Mouse (Mus musculus): ENCODE measurements around the gene Tmem131. TPM values are rescaled to one million over a fixed set of nuclear protein-coding genes. Genes with fewer than 3 reads are reported as not detected.

The Tmem131 gene
- polyA plus RNA-seq, 1 experiment from 2014 or later: 9.3 TPM

DNA sequence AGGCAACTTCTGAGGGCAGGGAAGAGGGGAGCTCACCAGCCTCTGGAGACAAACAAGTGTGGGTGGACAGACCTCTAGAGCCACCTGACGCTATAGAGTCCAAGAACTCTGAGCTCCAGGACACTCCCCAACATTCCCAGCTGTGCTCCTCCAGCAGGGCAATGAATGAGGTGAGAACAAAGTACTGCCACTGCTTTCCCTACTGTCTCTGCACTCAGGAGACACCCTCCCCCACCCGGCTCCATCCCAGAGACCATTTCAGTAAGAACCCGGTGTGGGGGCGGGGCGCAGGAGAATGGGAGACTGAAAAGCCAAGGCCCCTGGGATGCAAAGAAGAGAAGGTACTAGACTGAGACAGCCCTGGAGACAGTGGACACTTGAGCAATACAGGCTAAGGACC is 98.4 kb downstream of the Tmem131 start:
- ATAC-seq: peak; percentile 73
- no peak overlapping the region for H3K4me3 ChIP-seq (ENCODE audit: low read length)
- H3K27me3 ChIP-seq (replicated peaks; ENCODE audit: control insufficient read depth, insufficient read depth, low read length): no peaks in the 10 kb centered on the region
- no peak overlapping the region for H3K9ac ChIP-seq (ENCODE audit: low read depth, low read length)
- no peak overlapping the region for H3K4me2 ChIP-seq (ENCODE audit: low read depth, low read length)
- H3K4me1 ChIP-seq (ENCODE audit: control insufficient read depth, insufficient read depth, low read length): peaks cover 6% of the 10 kb centered on the region; the same call in 1 of the 2 replicates
- H3K9me3 ChIP-seq (ENCODE audit: control insufficient read depth, low read length): no peaks in the 10 kb centered on the region
- H3K36me3 ChIP-seq (ENCODE audit: control insufficient read depth, insufficient read depth, low read length): no peaks in the 10 kb centered on the region
- no peak overlapping the region for H3K27ac ChIP-seq (ENCODE audit: low read length)
- 38% methylated on average over 5 of the region's 5 CpGs for WGBS

DNA sequence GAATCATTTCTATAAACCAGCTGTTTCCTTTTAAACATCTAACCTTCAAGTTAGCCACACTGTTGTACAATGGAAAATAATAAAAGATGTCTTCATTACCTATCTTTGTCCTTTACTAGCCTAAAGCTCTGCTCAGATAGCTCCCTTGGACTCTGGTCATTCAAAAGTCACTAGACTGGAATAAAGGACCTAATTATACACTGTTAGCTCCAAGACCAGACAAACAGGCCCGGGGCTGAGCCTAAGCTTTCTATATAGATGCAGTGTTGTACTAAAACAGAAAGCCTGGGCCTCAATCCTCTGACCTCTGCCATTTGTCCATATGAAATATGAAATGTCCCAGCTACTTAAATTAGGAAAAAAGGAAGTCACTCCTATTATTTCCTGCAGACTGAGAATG is 101.7 kb downstream of the Tmem131 start:
- no peak overlapping the region for H3K9ac ChIP-seq (ENCODE audit: low read depth, low read length)
- no peak for ATAC-seq
- no peaks in the 10 kb centered on the region for H3K9me3 ChIP-seq (ENCODE audit: control insufficient read depth, low read length)
- H3K27ac ChIP-seq (ENCODE audit: low read length): no peak overlapping the region
- no peaks in the 10 kb centered on the region for H3K36me3 ChIP-seq (ENCODE audit: control insufficient read depth, insufficient read depth, low read length)
- H3K4me2 ChIP-seq (ENCODE audit: low read depth, low read length): no peak overlapping the region
- no peaks in the 10 kb centered on the region for H3K27me3 ChIP-seq (replicated peaks; ENCODE audit: control insufficient read depth, insufficient read depth, low read length)
- H3K4me1 ChIP-seq (ENCODE audit: control insufficient read depth, insufficient read depth, low read length): peaks cover 6% of the 10 kb centered on the region; the same call in 1 of the 2 replicates
- H3K4me3 ChIP-seq (ENCODE audit: low read length): no peak overlapping the region
- WGBS: 69% methylated on average over 1 of the region's 1 CpGs

DNA sequence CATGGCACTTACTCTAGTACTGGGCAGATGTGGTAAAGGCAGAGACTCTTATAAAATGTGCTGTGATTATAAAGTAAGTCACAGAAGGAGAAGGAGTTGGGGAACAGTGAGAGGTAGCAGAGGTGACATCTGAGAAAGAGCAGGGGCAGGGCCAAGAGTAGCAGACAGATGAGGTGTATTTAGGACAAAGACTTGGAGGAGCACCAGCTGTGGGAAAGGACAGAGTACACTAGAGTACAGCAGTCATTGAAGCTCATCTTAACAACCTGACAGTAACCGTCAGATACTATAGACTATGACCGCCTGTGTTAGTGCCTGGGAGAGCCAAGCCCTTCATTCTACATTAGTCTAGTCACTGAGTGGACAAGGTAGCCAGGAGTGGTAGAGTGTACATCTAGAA is 102.5 kb downstream of the Tmem131 start:
- 74% methylated on average over 2 of the region's 2 CpGs for WGBS
- no peak overlapping the region for H3K4me3 ChIP-seq (ENCODE audit: low read length)
- H3K36me3 ChIP-seq (ENCODE audit: control insufficient read depth, insufficient read depth, low read length): 0 out of 2 replicates have a peak, but pooled peaks cover 2% of the 10 kb centered on the region
- H3K4me1 ChIP-seq (ENCODE audit: control insufficient read depth, insufficient read depth, low read length): peaks cover 6% of the 10 kb centered on the region; the same call in 1 of the 2 replicates
- no peak overlapping the region for H3K27ac ChIP-seq (ENCODE audit: low read length)
- no peak overlapping the region for H3K9ac ChIP-seq (ENCODE audit: low read depth, low read length)
- no peaks in the 10 kb centered on the region for H3K27me3 ChIP-seq (replicated peaks; ENCODE audit: control insufficient read depth, insufficient read depth, low read length)
- no peak overlapping the region for H3K4me2 ChIP-seq (ENCODE audit: low read depth, low read length)
- no peaks in the 10 kb centered on the region for H3K9me3 ChIP-seq (ENCODE audit: control insufficient read depth, low read length)
- no peak for ATAC-seq

DNA sequence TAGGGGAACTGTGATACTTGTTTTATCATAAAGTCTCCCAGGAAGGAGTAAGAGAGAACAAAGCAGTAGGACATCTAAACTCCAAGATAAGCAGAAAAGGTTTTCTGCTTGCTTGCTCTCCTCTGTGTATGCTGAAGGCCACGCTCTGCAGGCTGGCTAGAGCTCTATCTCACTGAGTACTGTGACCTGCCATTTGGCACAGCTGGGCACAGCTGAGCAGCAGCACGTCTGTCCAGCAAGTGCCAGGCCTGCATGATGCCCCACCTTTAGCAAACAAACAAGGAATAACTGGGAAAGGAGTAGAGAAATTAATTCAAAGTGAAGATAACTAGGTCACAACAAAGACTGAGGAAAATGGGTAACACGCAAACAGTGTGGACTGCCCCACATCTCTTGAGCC is 103.6 kb downstream of the Tmem131 start:
- H3K27ac ChIP-seq (ENCODE audit: low read length): no peak overlapping the region
- H3K4me3 ChIP-seq (ENCODE audit: low read length): no peak overlapping the region
- no peaks in the 10 kb centered on the region for H3K27me3 ChIP-seq (replicated peaks; ENCODE audit: control insufficient read depth, insufficient read depth, low read length)
- 79% methylated on average over 3 of the region's 3 CpGs for whole genome bisulfite sequencing
- H3K9ac ChIP-seq (ENCODE audit: low read depth, low read length): no peak overlapping the region
- H3K4me1 ChIP-seq (ENCODE audit: control insufficient read depth, insufficient read depth, low read length): peaks cover 2% of the 10 kb centered on the region; the same call in 1 of the 2 replicates
- no peak for ATAC-seq
- H3K36me3 ChIP-seq (ENCODE audit: control insufficient read depth, insufficient read depth, low read length): 0 out of 2 replicates have a peak, but pooled peaks cover 2% of the 10 kb centered on the region
- no peaks in the 10 kb centered on the region for H3K9me3 ChIP-seq (ENCODE audit: control insufficient read depth, low read length)
- no peak overlapping the region for H3K4me2 ChIP-seq (ENCODE audit: low read depth, low read length)

GRCm38 (mm10) chr1:36836274-36836954 is 107.1 kb downstream of the Tmem131 start:
- 84% methylated on average over 12 of the region's 12 CpGs for WGBS
- Histone ChIP-seq H3K27ac (ENCODE audit: low read length) (no peak overlapping the region), H3K4me1 (ENCODE audit: control insufficient read depth, insufficient read depth, low read length) (no peaks in the 10 kb centered on the region), H3K4me2 (ENCODE audit: low read depth, low read length) (no peak overlapping the region), H3K27me3 (replicated peaks; ENCODE audit: control insufficient read depth, insufficient read depth, low read length) (no peaks in the 10 kb centered on the region), H3K9me3 (ENCODE audit: control insufficient read depth, low read length) (no peaks in the 10 kb centered on the region), H3K4me3 (ENCODE audit: low read length) (no peak overlapping the region), H3K9ac (ENCODE audit: low read depth, low read length) (no peak overlapping the region), H3K36me3 (ENCODE audit: control insufficient read depth, insufficient read depth, low read length) (peaks cover 14% of the 10 kb centered on the region)
- ATAC-seq: no peak

DNA sequence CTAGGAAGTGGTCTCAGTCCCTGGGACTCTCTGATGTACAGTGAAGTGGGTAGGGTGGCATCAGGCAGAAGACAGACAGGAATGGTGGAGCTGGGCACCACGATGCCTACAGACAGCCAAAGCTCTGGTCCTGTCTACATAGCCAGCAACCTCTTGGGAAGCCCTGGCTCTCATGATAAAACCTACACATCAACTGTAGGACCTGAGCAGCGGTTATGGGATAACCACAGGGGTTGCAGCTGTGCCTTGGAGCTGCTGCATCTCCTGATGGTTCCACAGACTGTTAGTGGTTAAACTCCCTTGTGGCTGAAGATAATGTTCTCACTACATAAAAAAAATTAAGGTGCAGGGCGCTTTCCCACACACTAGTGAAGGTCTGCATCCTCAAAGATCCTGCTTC is 107.9 kb downstream of the Tmem131 start:
- no peaks in the 10 kb centered on the region for H3K4me1 ChIP-seq (ENCODE audit: control insufficient read depth, insufficient read depth, low read length)
- no peak for ATAC-seq
- H3K4me2 ChIP-seq (ENCODE audit: low read depth, low read length): no peak overlapping the region
- H3K27me3 ChIP-seq (replicated peaks; ENCODE audit: control insufficient read depth, insufficient read depth, low read length): no peaks in the 10 kb centered on the region
- H3K9ac ChIP-seq (ENCODE audit: low read depth, low read length): no peak overlapping the region
- H3K36me3 ChIP-seq (ENCODE audit: control insufficient read depth, insufficient read depth, low read length): peaks cover 14% of the 10 kb centered on the region
- no peak overlapping the region for H3K4me3 ChIP-seq (ENCODE audit: low read length)
- no peaks in the 10 kb centered on the region for H3K9me3 ChIP-seq (ENCODE audit: control insufficient read depth, low read length)
- WGBS: 92% methylated on average over 3 of the region's 3 CpGs
- H3K27ac ChIP-seq (ENCODE audit: low read length): no peak overlapping the region

GRCm38 (mm10) chr1:36834090-36834489 is 109.4 kb downstream of the Tmem131 start:
- Histone ChIP-seq H3K36me3 (ENCODE audit: control insufficient read depth, insufficient read depth, low read length) (peaks cover 14% of the 10 kb centered on the region), H3K9me3 (ENCODE audit: control insufficient read depth, low read length) (no peaks in the 10 kb centered on the region), H3K27ac (ENCODE audit: low read length) (no peak overlapping the region), H3K27me3 (replicated peaks; ENCODE audit: control insufficient read depth, insufficient read depth, low read length) (no peaks in the 10 kb centered on the region), H3K4me2 (ENCODE audit: low read depth, low read length) (no peak overlapping the region), H3K9ac (ENCODE audit: low read depth, low read length) (no peak overlapping the region), H3K4me1 (ENCODE audit: control insufficient read depth, insufficient read depth, low read length) (no peaks in the 10 kb centered on the region), H3K4me3 (ENCODE audit: low read length) (no peak overlapping the region)
- WGBS: 93% methylated on average over 7 of the region's 7 CpGs
- no peak for ATAC-seq

GRCm38 (mm10) chr1:36830913-36831866 is 112.3 kb downstream of the Tmem131 start:
- no peak overlapping the region for H3K4me2 ChIP-seq (ENCODE audit: low read depth, low read length)
- no peak overlapping the region for H3K27ac ChIP-seq (ENCODE audit: low read length)
- ATAC-seq: no peak
- no peak overlapping the region for H3K9ac ChIP-seq (ENCODE audit: low read depth, low read length)
- no peaks in the 10 kb centered on the region for H3K27me3 ChIP-seq (replicated peaks; ENCODE audit: control insufficient read depth, insufficient read depth, low read length)
- H3K4me3 ChIP-seq (ENCODE audit: low read length): no peak overlapping the region
- no peaks in the 10 kb centered on the region for H3K9me3 ChIP-seq (ENCODE audit: control insufficient read depth, low read length)
- H3K4me1 ChIP-seq (ENCODE audit: control insufficient read depth, insufficient read depth, low read length): no peaks in the 10 kb centered on the region
- H3K36me3 ChIP-seq (ENCODE audit: control insufficient read depth, insufficient read depth, low read length): peaks cover 20% of the 10 kb centered on the region
- 58% methylated on average over 14 of the region's 14 CpGs for WGBS

- ATAC-seq: no peak
- H3K4me2 ChIP-seq (ENCODE audit: low read depth, low read length): no peak overlapping the region
- H3K9me3 ChIP-seq (ENCODE audit: control insufficient read depth, low read length): no peaks in the 10 kb centered on the region
- no peaks in the 10 kb centered on the region for H3K4me1 ChIP-seq (ENCODE audit: control insufficient read depth, insufficient read depth, low read length)
- no peaks in the 10 kb centered on the region for H3K27me3 ChIP-seq (replicated peaks; ENCODE audit: control insufficient read depth, insufficient read depth, low read length)
- no peak overlapping the region for H3K27ac ChIP-seq (ENCODE audit: low read length)
- no peak overlapping the region for H3K9ac ChIP-seq (ENCODE audit: low read depth, low read length)
- peaks cover 16% of the 10 kb centered on the region for H3K36me3 ChIP-seq (ENCODE audit: control insufficient read depth, insufficient read depth, low read length)
- 89% methylated on average over 5 of the region's 5 CpGs for WGBS
- H3K4me3 ChIP-seq (ENCODE audit: low read length): no peak overlapping the region
Measured at GRCm38 (mm10) chr1:36824356-36824755, 119.1 kb downstream of the Tmem131 start.

All from intestine, embryonic 16.5 days (tissue).